Mouse (Mus musculus): ENCODE measurements around the gene Dcaf5. TPM values are rescaled to one million over a fixed set of nuclear protein-coding genes. Genes with fewer than 3 reads are reported as not detected.

The Dcaf5 gene
- polyA plus RNA-seq, 1 experiment: 31.9 TPM

- 91% methylated on average over 4 of the region's 4 CpGs for WGBS
- H3K27me3 ChIP-seq (ENCODE audit: control insufficient read depth, insufficient read depth, low read length): no peaks in the 10 kb centered on the region
- no peak for TF ChIP-seq POLR2A (IDR thresholded peaks at IDR 0.05; ENCODE audit: control insufficient read depth, extremely low read depth, insufficient read depth, low read length, poor library complexity)
- TF ChIP-seq CTCF (IDR thresholded peaks at IDR 0.05; ENCODE audit: borderline replicate concordance, control insufficient read depth, extremely low read depth, insufficient read depth, low read length, poor library complexity): no peak
- H3K27ac ChIP-seq (ENCODE audit: control insufficient read depth, insufficient read depth, low read length): no peak overlapping the region
- DNase-seq: no peak
- peaks cover 17% of the 10 kb centered on the region for H3K36me3 ChIP-seq (ENCODE audit: control insufficient read depth, insufficient read depth, low read length)
- H3K4me3 ChIP-seq (ENCODE audit: control insufficient read depth, insufficient read depth, low read length): no peak overlapping the region
- H3K4me1 ChIP-seq (replicated peaks; ENCODE audit: control insufficient read depth, insufficient read depth, low read length): peaks cover 19% of the 10 kb centered on the region
Measured at GRCm38 (mm10) chr12:80334162-80334561, 102.2 kb downstream of the Dcaf5 start.

- Histone ChIP-seq H3K4me1 (replicated peaks; ENCODE audit: control insufficient read depth, insufficient read depth, low read length) (peaks cover 32% of the 10 kb centered on the region), H3K36me3 (ENCODE audit: control insufficient read depth, insufficient read depth, low read length) (no peaks in the 10 kb centered on the region), H3K27ac (ENCODE audit: control insufficient read depth, insufficient read depth, low read length) (no peak overlapping the region), H3K27me3 (ENCODE audit: control insufficient read depth, insufficient read depth, low read length) (no peaks in the 10 kb centered on the region), H3K4me3 (ENCODE audit: control insufficient read depth, insufficient read depth, low read length) (no peak overlapping the region)
- peak; percentile 25 for DNase-seq
- 4% methylated on average over 2 of the region's 2 CpGs for WGBS
- TF ChIP-seq CTCF (IDR thresholded peaks at IDR 0.05; ENCODE audit: borderline replicate concordance, control insufficient read depth, extremely low read depth, insufficient read depth, low read length, poor library complexity) (no peak), POLR2A (IDR thresholded peaks at IDR 0.05; ENCODE audit: control insufficient read depth, extremely low read depth, insufficient read depth, low read length, poor library complexity) (no peak)
Measured at GRCm38 (mm10) chr12:80331634-80332033, 104.8 kb downstream of the Dcaf5 start.

GRCm38 (mm10) chr12:80330819-80331218 lies 105.6 kb downstream of the Dcaf5 start:
- no peaks in the 10 kb centered on the region for H3K36me3 ChIP-seq (ENCODE audit: control insufficient read depth, insufficient read depth, low read length)
- TF ChIP-seq POLR2A (IDR thresholded peaks at IDR 0.05; ENCODE audit: control insufficient read depth, extremely low read depth, insufficient read depth, low read length, poor library complexity) (no peak), CTCF (IDR thresholded peaks at IDR 0.05; ENCODE audit: borderline replicate concordance, control insufficient read depth, extremely low read depth, insufficient read depth, low read length, poor library complexity) (no peak)
- 97% methylated on average over 8 of the region's 8 CpGs for WGBS
- no peaks in the 10 kb centered on the region for H3K27me3 ChIP-seq (ENCODE audit: control insufficient read depth, insufficient read depth, low read length)
- H3K4me3 ChIP-seq (ENCODE audit: control insufficient read depth, insufficient read depth, low read length): no peak overlapping the region
- no peak for DNase-seq
- H3K4me1 ChIP-seq (replicated peaks; ENCODE audit: control insufficient read depth, insufficient read depth, low read length): peaks cover 32% of the 10 kb centered on the region
- H3K27ac ChIP-seq (ENCODE audit: control insufficient read depth, insufficient read depth, low read length): no peak overlapping the region

GRCm38 (mm10) chr12:80329641-80330040 lies 106.8 kb downstream of the Dcaf5 start:
- WGBS: 83% methylated on average over 2 of the region's 2 CpGs
- TF ChIP-seq CTCF (IDR thresholded peaks at IDR 0.05; ENCODE audit: borderline replicate concordance, control insufficient read depth, extremely low read depth, insufficient read depth, low read length, poor library complexity): no peak
- TF ChIP-seq POLR2A (IDR thresholded peaks at IDR 0.05; ENCODE audit: control insufficient read depth, extremely low read depth, insufficient read depth, low read length, poor library complexity): no peak
- Histone ChIP-seq H3K36me3 (ENCODE audit: control insufficient read depth, insufficient read depth, low read length) (no peaks in the 10 kb centered on the region), H3K27ac (ENCODE audit: control insufficient read depth, insufficient read depth, low read length) (no peak overlapping the region), H3K4me1 (replicated peaks; ENCODE audit: control insufficient read depth, insufficient read depth, low read length) (peaks cover 32% of the 10 kb centered on the region), H3K27me3 (ENCODE audit: control insufficient read depth, insufficient read depth, low read length) (no peaks in the 10 kb centered on the region), H3K4me3 (ENCODE audit: control insufficient read depth, insufficient read depth, low read length) (no peak overlapping the region)
- DNase-seq: no peak

- H3K27ac ChIP-seq (ENCODE audit: control insufficient read depth, insufficient read depth, low read length): no peak overlapping the region
- TF ChIP-seq POLR2A (IDR thresholded peaks at IDR 0.05; ENCODE audit: control insufficient read depth, extremely low read depth, insufficient read depth, low read length, poor library complexity) (no peak), CTCF (IDR thresholded peaks at IDR 0.05; ENCODE audit: borderline replicate concordance, control insufficient read depth, extremely low read depth, insufficient read depth, low read length, poor library complexity) (no peak)
- DNase-seq: no peak
- no peaks in the 10 kb centered on the region for H3K27me3 ChIP-seq (ENCODE audit: control insufficient read depth, insufficient read depth, low read length)
- no peaks in the 10 kb centered on the region for H3K36me3 ChIP-seq (ENCODE audit: control insufficient read depth, insufficient read depth, low read length)
- H3K4me1 ChIP-seq (replicated peaks; ENCODE audit: control insufficient read depth, insufficient read depth, low read length): peaks cover 22% of the 10 kb centered on the region
- H3K4me3 ChIP-seq (ENCODE audit: control insufficient read depth, insufficient read depth, low read length): no peak overlapping the region
Measured at GRCm38 (mm10) chr12:80326047-80326446, 110.4 kb downstream of the Dcaf5 start.

- Histone ChIP-seq H3K4me1 (replicated peaks; ENCODE audit: control insufficient read depth, insufficient read depth, low read length) (peaks cover 17% of the 10 kb centered on the region), H3K36me3 (ENCODE audit: control insufficient read depth, insufficient read depth, low read length) (no peaks in the 10 kb centered on the region), H3K4me3 (ENCODE audit: control insufficient read depth, insufficient read depth, low read length) (no peak overlapping the region), H3K27me3 (ENCODE audit: control insufficient read depth, insufficient read depth, low read length) (no peaks in the 10 kb centered on the region), H3K27ac (ENCODE audit: control insufficient read depth, insufficient read depth, low read length) (no peak overlapping the region)
- DNase-seq: no peak
- no peak for TF ChIP-seq CTCF (IDR thresholded peaks at IDR 0.05; ENCODE audit: borderline replicate concordance, control insufficient read depth, extremely low read depth, insufficient read depth, low read length, poor library complexity)
- TF ChIP-seq POLR2A (IDR thresholded peaks at IDR 0.05; ENCODE audit: control insufficient read depth, extremely low read depth, insufficient read depth, low read length, poor library complexity): no peak
- 100% methylated on average over 1 of the region's 1 CpGs for WGBS
Measured at GRCm38 (mm10) chr12:80324785-80325131, 111.6 kb downstream of the Dcaf5 start.

All from thymus, adult 2 months (tissue).